Mouse (Mus musculus) liver, adult 2 months (tissue): ENCODE data around the gene Ccdc149.

Experiments
- CTCF ChIP-seq: fragments of 200-500 bp; IDR thresholded peaks from 2 replicates; pipeline ENCODE4 v1.5.1; 2011; ENCODE audit warnings: low read depth, low read length, control low read depth
- POLR2A ChIP-seq: fragments of 200-500 bp; IDR thresholded peaks from 2 replicates; pipeline ENCODE4 v1.6.1; 2011; ENCODE audit warnings: low read length, control low read depth; ENCODE audit not compliant: insufficient read depth; ENCODE audit errors: extremely low read depth

DNA sequence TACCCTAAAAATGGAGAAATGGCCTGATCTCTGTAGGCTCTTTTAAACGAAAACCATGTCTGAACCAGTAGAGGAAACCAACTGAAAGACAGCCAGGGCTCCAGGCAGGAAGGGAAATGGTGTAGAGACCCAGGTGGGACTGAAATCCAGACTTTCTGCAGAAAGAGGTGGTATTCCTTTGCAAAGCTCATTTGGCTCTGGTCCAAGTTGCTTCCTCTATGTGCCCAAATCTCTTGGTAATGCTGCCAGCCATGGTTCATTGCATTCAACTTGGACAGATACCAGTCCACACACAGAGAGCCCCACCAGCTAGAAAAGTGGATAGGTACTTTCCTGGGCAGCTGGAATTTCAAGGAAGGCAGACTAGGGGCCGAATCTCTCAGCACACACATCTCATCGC, 3.5 kb downstream of the Ccdc149 start:
- no peak for TF ChIP-seq CTCF
- no peak for TF ChIP-seq POLR2A
